Mouse (Mus musculus) embryonic facial prominence, embryonic 12.5 days (tissue): ENCODE results near the gene Rpp30. TPM values are rescaled to one million over a fixed set of nuclear protein-coding genes. Genes with fewer than 3 reads are reported as not detected.

Experiments
- ATAC-seq: fragments of 200-750 bp; cut with Nextera tagmentation; 2 replicates; pipeline ENCODE4 v1.8.0; 2017; ENCODE audit not compliant: insufficient number of reproducible peaks, insufficient read depth, low FRiP score, low TSS enrichment
- H3K27ac ChIP-seq: fragments of 300-500 bp; sonication (generic); 2 replicates; pipeline ENCODE4 v1.5.1; 2016; ENCODE audit warnings: mild to moderate bottlenecking
- H3K27me3 ChIP-seq: fragments of 300-500 bp; sonication (generic); 2 replicates; pipeline ENCODE4 v1.6.1; 2016; ENCODE audit warnings: mild to moderate bottlenecking, moderate library complexity
- H3K36me3 ChIP-seq: fragments of 300-500 bp; sonication (generic); 2 replicates; pipeline ENCODE4 v1.6.1; 2016; ENCODE audit warnings: mild to moderate bottlenecking
- H3K4me1 ChIP-seq: fragments of 300-500 bp; sonication (generic); 2 replicates; pipeline ENCODE4 v1.6.1; 2016
- H3K4me2 ChIP-seq: fragments of 300-500 bp; sonication (generic); replicated peaks from 2 replicates; pipeline ENCODE4 v1.6.1; 2016; ENCODE audit warnings: mild to moderate bottlenecking, moderate library complexity
- H3K4me3 ChIP-seq: fragments of 300-500 bp; sonication (generic); 2 replicates; pipeline ENCODE4 v1.5.1; 2016; ENCODE audit warnings: mild to moderate bottlenecking
- H3K9ac ChIP-seq: fragments of 300-500 bp; sonication (generic); 2 replicates; pipeline ENCODE4 v1.6.1; 2016; ENCODE audit warnings: mild to moderate bottlenecking, moderate library complexity
- H3K9me3 ChIP-seq: fragments of 300-500 bp; sonication (generic); 2 replicates; pipeline ENCODE4 v1.6.1; 2016; ENCODE audit warnings: mild to moderate bottlenecking, moderate library complexity
- WGBS: fragments of 180-500 bp; shearing (Covaris S2); methylation state at CpG from one replicate; pipeline ENCODE4 v1.1.7; 2016; 5-methylcytosine and 5-hydroxymethylcytosine counted together
- polyA plus RNA-seq: library from polyadenylated mRNA; unstranded; fragments of >200 nt; fragmentation: Nextera tagmentation; extraction: Ambion mirVana; gene quantifications from 2 replicates; pipeline ENCODE4 v1.2.1, GENCODE M21; 2016

Rpp30 gene
- polyA plus RNA-seq, 1 experiment from 2014 or later, result 86.5 TPM

GRCm38 (mm10) chr19:36129643-36130042 lies 46.1 kb downstream of the Rpp30 start:
- Histone ChIP-seq H3K4me2 (no peak overlapping the region), H3K9me3 (no peaks in the 10 kb centered on the region), H3K4me3 (no peak overlapping the region), H3K27ac (no peak overlapping the region), H3K4me1 (0 out of 2 replicates have a peak, but pooled peaks cover 7% of the 10 kb centered on the region), H3K36me3 (no peaks in the 10 kb centered on the region), H3K27me3 (no peaks in the 10 kb centered on the region), H3K9ac (no peak overlapping the region)
- WGBS, result 51% methylated on average over 12 of the region's 12 CpGs
- no peak for ATAC-seq

GRCm38 (mm10) chr19:36130181-36130580 lies 46.7 kb downstream of the Rpp30 start:
- ATAC-seq, result no peak
- no peak overlapping the region for H3K9ac ChIP-seq

GRCm38 (mm10) chr19:36131990-36132389 lies 48.5 kb downstream of the Rpp30 start:
- H3K4me3 ChIP-seq, result no peak overlapping the region
- no peak overlapping the region for H3K27ac ChIP-seq
- 0 out of 2 replicates have a peak, but pooled peaks cover 7% of the 10 kb centered on the region for H3K4me1 ChIP-seq
- no peaks in the 10 kb centered on the region for H3K27me3 ChIP-seq
- H3K36me3 ChIP-seq, result no peaks in the 10 kb centered on the region
- 66% methylated on average over 6 of the region's 6 CpGs for WGBS
- no peak overlapping the region for H3K9ac ChIP-seq
- ATAC-seq, result no peak
- no peaks in the 10 kb centered on the region for H3K9me3 ChIP-seq
- no peak overlapping the region for H3K4me2 ChIP-seq

More at GRCm38 (mm10) chr19:36130181-36130580, 46.7 kb downstream of the Rpp30 start:
- Histone ChIP-seq H3K4me1 (0 out of 2 replicates have a peak, but pooled peaks cover 7% of the 10 kb centered on the region), H3K27me3 (no peaks in the 10 kb centered on the region), H3K27ac (no peak overlapping the region), H3K36me3 (no peaks in the 10 kb centered on the region), H3K4me2 (no peak overlapping the region), H3K4me3 (no peak overlapping the region), H3K9me3 (no peaks in the 10 kb centered on the region)
- WGBS, result 44% methylated on average over 2 of the region's 2 CpGs

GRCm38 (mm10) chr19:36133064-36133463 lies 49.5 kb downstream of the Rpp30 start:
- WGBS, result 83% methylated on average over 6 of the region's 6 CpGs
- H3K27ac ChIP-seq, result no peak overlapping the region
- no peak overlapping the region for H3K9ac ChIP-seq
- no peaks in the 10 kb centered on the region for H3K27me3 ChIP-seq
- H3K4me3 ChIP-seq, result no peak overlapping the region
- H3K4me2 ChIP-seq, result no peak overlapping the region
- no peaks in the 10 kb centered on the region for H3K9me3 ChIP-seq
- no peak for ATAC-seq
- no peaks in the 10 kb centered on the region for H3K36me3 ChIP-seq
- 0 out of 2 replicates have a peak, but pooled peaks cover 7% of the 10 kb centered on the region for H3K4me1 ChIP-seq

- Histone ChIP-seq H3K27me3 (no peaks in the 10 kb centered on the region), H3K9me3 (no peaks in the 10 kb centered on the region), H3K4me3 (no peak overlapping the region), H3K36me3 (no peaks in the 10 kb centered on the region), H3K4me2 (no peak overlapping the region), H3K4me1 (0 out of 2 replicates have a peak, but pooled peaks cover 7% of the 10 kb centered on the region), H3K9ac (no peak overlapping the region), H3K27ac (no peak overlapping the region)
- 55% methylated on average over 5 of the region's 5 CpGs for WGBS
- no peak for ATAC-seq
Observed at GRCm38 (mm10) chr19:36133731-36134130, 50.2 kb downstream of the Rpp30 start.

GRCm38 (mm10) chr19:36143571-36143970 lies 60.1 kb downstream of the Rpp30 start:
- H3K9me3 ChIP-seq, result 0 out of 2 replicates have a peak, but pooled peaks cover 8% of the 10 kb centered on the region
- no peak for ATAC-seq
- WGBS, result 93% methylated on average over 2 of the region's 2 CpGs

GRCm38 (mm10) chr19:36148578-36148977 lies 65.1 kb downstream of the Rpp30 start:
- H3K27ac ChIP-seq, result no peak overlapping the region
- H3K9ac ChIP-seq, result no peak overlapping the region
- no peaks in the 10 kb centered on the region for H3K36me3 ChIP-seq
- WGBS, result 84% methylated on average over 6 of the region's 6 CpGs
- H3K27me3 ChIP-seq, result no peaks in the 10 kb centered on the region
- H3K4me1 ChIP-seq, result no peaks in the 10 kb centered on the region
- no peak overlapping the region for H3K4me3 ChIP-seq
- no peak for ATAC-seq
- H3K4me2 ChIP-seq, result no peak overlapping the region
- 0 out of 2 replicates have a peak, but pooled peaks cover 8% of the 10 kb centered on the region for H3K9me3 ChIP-seq

More at GRCm38 (mm10) chr19:36143571-36143970, 60.1 kb downstream of the Rpp30 start:
- no peaks in the 10 kb centered on the region for H3K27me3 ChIP-seq
- no peak overlapping the region for H3K9ac ChIP-seq
- H3K4me2 ChIP-seq, result no peak overlapping the region
- H3K4me3 ChIP-seq, result no peak overlapping the region
- no peak overlapping the region for H3K27ac ChIP-seq
- H3K36me3 ChIP-seq, result no peaks in the 10 kb centered on the region
- no peaks in the 10 kb centered on the region for H3K4me1 ChIP-seq

GRCm38 (mm10) chr19:36150241-36151007 lies 66.9 kb downstream of the Rpp30 start:
- no peaks in the 10 kb centered on the region for H3K4me1 ChIP-seq
- no peak overlapping the region for H3K4me3 ChIP-seq
- no peak overlapping the region for H3K4me2 ChIP-seq
- ATAC-seq, result no peak
- no peak overlapping the region for H3K27ac ChIP-seq
- no peak overlapping the region for H3K9ac ChIP-seq
- 67% methylated on average over 4 of the region's 4 CpGs for WGBS
- no peaks in the 10 kb centered on the region for H3K36me3 ChIP-seq
- H3K9me3 ChIP-seq, result no peaks in the 10 kb centered on the region
- no peaks in the 10 kb centered on the region for H3K27me3 ChIP-seq

Other genes starting within 250 kb of the Rpp30 start
- 1.1 TPM in 2 replicates for gene Htr7, start 26.2 kb upstream of the Rpp30 start, polyA plus RNA-seq
- 0.40 and 0.45 TPM in 2 replicates for gene Ankrd1, start 36.4 kb downstream of the Rpp30 start, polyA plus RNA-seq